Mouse (Mus musculus): ENCODE results near the gene Gm45062.

DNA sequence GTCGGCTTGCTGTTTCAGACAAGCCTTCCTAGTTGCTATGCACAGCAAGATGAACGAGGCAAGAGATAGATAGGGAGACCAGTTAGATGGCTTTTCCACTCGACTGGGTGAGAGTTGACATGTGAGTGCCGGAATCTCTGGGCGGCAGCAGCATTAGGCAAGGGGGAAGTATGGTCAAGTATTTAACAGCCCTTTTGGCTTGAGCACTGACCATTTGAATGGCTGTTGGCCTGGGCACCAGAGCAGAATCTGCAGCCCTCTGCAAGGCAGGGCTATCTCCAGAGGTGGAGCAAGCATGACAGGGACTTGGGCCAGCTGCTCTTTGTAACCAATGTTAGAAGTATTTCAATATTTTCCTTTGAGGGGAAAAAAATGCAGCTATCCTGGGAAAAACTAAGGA lies 213.7 kb downstream of the Gm45062 start:
- TF ChIP-seq CTCF (IDR thresholded peaks at IDR 0.05; ENCODE audit: low read depth, low read length) (no peak), POLR2A (IDR thresholded peaks at IDR 0.05; ENCODE audit: insufficient read depth, low read length) (no peak), EP300 (IDR thresholded peaks at IDR 0.05; ENCODE audit: insufficient read depth, low read depth, low read length) (no peak)

All from ES-Bruce4 (cell line).